Mouse (Mus musculus) gonadal fat pad, adult 2 months (tissue): ENCODE data around the gene Smoc2. TPM values are rescaled to one million over a fixed set of nuclear protein-coding genes. Genes with fewer than 3 reads are reported as not detected.

Experiments used
- DNase-seq: peaks from one replicate; pipeline ENCODE4 v3.0.0-alpha.2; 2012; ENCODE audit warnings: low read depth
- polyA plus RNA-seq: library from polyadenylated mRNA; depleted of rRNA; stranded (reverse); fragments of >200 nt; gene quantifications from 2 replicates; pipeline ENCODE4 v1.2.3, GENCODE M21; 2012; rRNA removed

The Smoc2 gene
- polyA plus RNA-seq, 1 experiment, result 98.9 TPM

DNA sequence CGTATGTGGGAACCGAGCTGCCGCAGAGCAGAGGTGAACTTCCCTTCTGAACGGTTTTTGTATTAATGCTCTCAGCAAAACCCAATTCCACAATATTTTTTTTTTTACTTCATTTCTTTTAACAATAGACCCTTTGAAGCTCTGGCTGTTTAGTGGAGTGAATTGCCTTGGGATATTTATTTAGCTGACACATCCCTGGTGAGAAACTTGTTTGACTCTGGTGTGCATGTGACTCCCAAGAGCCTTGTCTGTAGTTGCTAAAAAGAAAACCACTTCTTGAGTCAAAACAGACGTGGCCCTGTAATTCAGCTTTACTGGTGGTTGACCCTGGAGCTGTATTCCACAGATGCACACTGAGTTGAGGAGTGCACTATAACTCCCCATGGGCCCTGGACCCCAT lies 135.2 kb downstream of the Smoc2 start:
- DNase-seq, result no peak

DNA sequence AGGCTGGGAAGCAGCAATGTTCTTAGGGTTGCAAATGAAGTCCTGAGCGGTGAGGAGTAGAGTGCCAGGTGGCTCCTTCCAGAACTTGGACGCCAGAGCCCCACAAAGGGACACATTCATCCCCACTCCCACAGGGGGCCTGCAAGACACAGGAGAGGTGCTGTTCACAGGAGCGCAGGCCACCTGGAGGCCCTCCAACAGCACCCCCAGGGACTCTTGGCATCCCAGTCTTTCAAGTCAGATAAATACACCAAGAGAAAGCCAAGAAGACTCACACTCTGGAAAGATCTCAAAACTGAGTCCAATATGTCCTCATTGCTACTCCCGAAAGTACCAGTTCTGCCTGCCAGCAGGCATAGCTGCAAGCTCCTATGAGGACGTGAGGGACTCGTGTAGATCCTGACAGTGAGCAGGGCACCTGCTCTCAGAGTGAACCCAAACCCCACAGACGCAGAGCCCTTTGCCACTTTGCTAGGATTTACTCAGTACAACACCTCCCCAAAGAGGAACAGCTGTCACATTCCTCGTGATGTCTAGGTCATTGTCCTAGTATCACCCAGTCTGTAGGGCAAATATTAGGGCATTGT lies 141.2 kb downstream of the Smoc2 start:
- no peak for DNase-seq

DNA sequence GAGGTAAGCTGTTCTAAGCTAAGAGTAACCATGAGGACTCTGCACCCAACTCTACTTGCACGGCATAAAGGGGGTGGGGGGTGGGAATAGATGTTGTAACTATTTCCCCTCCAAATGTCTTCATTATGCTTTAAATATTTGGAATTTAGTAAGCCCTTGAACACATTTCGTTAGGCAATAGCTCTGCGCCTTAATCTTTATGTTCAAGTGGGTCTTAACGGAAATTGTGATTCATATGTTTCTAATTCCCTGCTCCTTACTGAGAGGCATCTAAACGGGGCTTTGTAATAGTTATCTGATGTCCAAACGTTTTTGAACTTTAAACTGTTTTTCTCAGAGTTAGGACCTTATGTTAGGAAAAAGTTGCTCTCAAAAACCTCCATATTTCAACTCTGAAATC lies 147.2 kb downstream of the Smoc2 start:
- DNase-seq, result no peak

DNA sequence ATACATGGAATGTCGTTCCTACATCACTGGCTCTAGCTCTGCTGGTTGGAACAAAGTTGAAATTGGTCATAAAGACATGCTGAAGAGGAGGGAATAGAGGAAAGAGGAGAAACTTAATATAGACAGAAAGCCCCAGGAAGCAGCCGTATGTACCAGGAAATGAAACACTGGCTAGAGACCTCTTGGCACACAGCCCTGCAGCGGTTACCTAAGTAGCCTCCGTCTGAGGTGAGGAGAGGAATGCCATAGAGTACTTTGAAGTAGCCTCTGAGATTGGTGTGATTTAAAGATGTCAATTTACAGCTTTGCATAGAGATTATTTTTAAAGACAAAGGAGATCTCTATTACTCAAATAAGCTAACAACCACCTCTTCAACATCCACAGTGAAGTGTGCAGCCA lies 155.4 kb downstream of the Smoc2 start:
- no peak for DNase-seq

DNA sequence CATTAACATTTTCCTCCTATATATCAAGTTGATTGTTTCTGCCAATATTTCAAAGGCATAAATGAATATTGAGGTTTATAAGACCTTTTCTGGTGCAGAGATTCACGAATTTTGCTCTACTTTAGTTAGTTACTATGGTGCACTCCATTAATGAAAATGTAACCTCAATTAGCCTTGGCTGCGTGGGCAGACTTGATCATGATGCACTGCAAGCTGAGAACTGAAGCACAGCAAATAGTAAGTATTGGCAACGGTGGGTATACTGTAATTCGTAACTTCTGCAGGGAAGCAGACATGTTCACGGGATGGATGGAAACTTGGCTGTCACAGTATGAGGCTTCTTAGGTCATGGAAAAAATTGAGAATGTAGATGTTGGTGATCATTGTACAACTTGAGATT lies 166.3 kb downstream of the Smoc2 start:
- no peak for DNase-seq

DNA sequence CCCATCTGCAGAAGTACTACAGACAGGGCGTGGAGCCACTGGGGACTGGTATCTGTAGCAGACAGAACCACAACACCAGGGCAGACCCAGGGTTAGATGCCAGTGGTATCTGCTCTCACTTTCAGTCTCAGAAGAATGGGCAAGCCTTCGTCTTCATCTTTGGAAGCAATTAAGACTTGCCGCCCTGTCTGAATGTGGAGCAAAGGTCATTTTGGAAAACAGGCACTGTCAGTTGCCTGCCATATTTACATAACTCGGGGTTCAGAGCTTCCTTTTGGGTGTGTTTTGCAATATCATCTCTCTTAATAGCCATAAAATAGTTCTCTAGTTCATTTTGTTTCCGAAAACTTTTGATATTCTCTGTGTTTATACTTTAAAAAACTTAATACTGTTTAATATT lies 168.0 kb downstream of the Smoc2 start:
- DNase-seq, result no peak

Other genes starting within 250 kb of the Smoc2 start
- not detected in 2 replicates for gene Gm7358, start 220.0 kb upstream of the Smoc2 start, polyA plus RNA-seq
- gene Dact2, start 75.2 kb upstream of the Smoc2 start, polyA plus RNA-seq, result 17.7 and 20.7 TPM in 2 replicates